Mouse (Mus musculus) MEL (cell line): ENCODE results near the gene Usp39.

Experiments
- BHLHE40 ChIP-seq: IDR thresholded peaks from 2 replicates; pipeline ENCODE4 v1.6.1; 2012; ENCODE audit warnings: low read depth, mild to moderate bottlenecking, inconsistent platforms, low read length, improper control_type of control experiment, borderline replicate concordance
- CTCF ChIP-seq, 3 experiments: IDR thresholded peaks in 2 of 3; conservative IDR thresholded peaks in 1 of 3; 2 replicates each; pipeline ENCODE4 v1.5.1; 2011 to 2012; ENCODE audit warnings: low read length in 3 of 3, low read depth in 2 of 3, mild to moderate bottlenecking in 2 of 3, improper control_type of control experiment in 1 of 3, inconsistent platforms in 1 of 3, mixed read lengths in 1 of 3, moderate library complexity in 1 of 3; ENCODE audit not compliant: control insufficient read depth in 1 of 3, insufficient read depth in 1 of 3, poor library complexity in 1 of 3, severe bottlenecking in 1 of 3
- E2F4 ChIP-seq: IDR thresholded peaks from 2 replicates; pipeline ENCODE4 v1.6.1; 2011; ENCODE audit warnings: low read depth, low read length, improper control_type of control experiment, borderline replicate concordance
- HCFC1 ChIP-seq: IDR thresholded peaks from 2 replicates; pipeline ENCODE4 v1.6.1; 2012; ENCODE audit warnings: low read depth, mild to moderate bottlenecking, inconsistent platforms, low read length, improper control_type of control experiment, moderate library complexity
- KAT2A ChIP-seq: conservative IDR thresholded peaks from 2 replicates; pipeline ENCODE4 v1.6.1; 2012; ENCODE audit warnings: low read depth, low read length, improper control_type of control experiment, inconsistent platforms
- MAFK ChIP-seq: IDR thresholded peaks from 2 replicates; pipeline ENCODE4 v1.6.1; 2011; ENCODE audit warnings: low read depth, mild to moderate bottlenecking, low read length, improper control_type of control experiment, borderline replicate concordance
- POLR2A ChIP-seq, 2 experiments: IDR thresholded peaks; 2 replicates each; pipeline ENCODE4 v1.6.1; 2011 to 2012; ENCODE audit warnings: low read length in 2 of 2, mild to moderate bottlenecking in 2 of 2, control low read depth in 1 of 2, improper control_type of control experiment in 1 of 2, low read depth in 1 of 2, moderate library complexity in 1 of 2; ENCODE audit not compliant: control insufficient read depth in 1 of 2, insufficient read depth in 1 of 2, poor library complexity in 1 of 2
- POLR2AphosphoS5 ChIP-seq: IDR thresholded peaks from 2 replicates; pipeline ENCODE4 v1.6.1; 2012; ENCODE audit warnings: low read depth, borderline replicate concordance, mild to moderate bottlenecking, inconsistent platforms, low read length, moderate library complexity, mixed read lengths
- TAL1 ChIP-seq: IDR thresholded peaks from 2 replicates; pipeline ENCODE4 v1.6.1; 2012; ENCODE audit warnings: mild to moderate bottlenecking, inconsistent platforms, low read length, moderate library complexity, mixed read lengths
- USF1 ChIP-seq: IDR thresholded peaks from 2 replicates; pipeline ENCODE4 v1.6.1; 2014; ENCODE audit warnings: low read depth, mild to moderate bottlenecking, inconsistent platforms, low read length, improper control_type of control experiment, moderate library complexity
- ZMIZ1 ChIP-seq: IDR thresholded peaks from 2 replicates; pipeline ENCODE4 v1.6.1; 2012; ENCODE audit warnings: low read depth, mild to moderate bottlenecking, inconsistent platforms, low read length, improper control_type of control experiment, moderate library complexity

GRCm38 (mm10) chr6:72270258-72270657 is 74.7 kb downstream of the Usp39 start:
- TF ChIP-seq CTCF (IDR thresholded peaks at IDR 0.05 in 2 of 3, conservative IDR thresholded peaks at IDR 0.05 in 1 of 3; ENCODE audit: control insufficient read depth in 1 of 3, insufficient read depth in 1 of 3, low read depth in 2 of 3, low read length in 3 of 3, poor library complexity in 1 of 3, severe bottlenecking in 1 of 3): no peak
- TF ChIP-seq ZMIZ1: no peak
- no peak for TF ChIP-seq POLR2AphosphoS5
- TF ChIP-seq KAT2A: no peak
- TF ChIP-seq USF1: no peak
- TF ChIP-seq TAL1: no peak
- TF ChIP-seq POLR2A (IDR thresholded peaks at IDR 0.05; ENCODE audit: control insufficient read depth in 1 of 2, insufficient read depth in 1 of 2, low read depth in 1 of 2, low read length in 2 of 2, poor library complexity in 1 of 2): no peak
- no peak for TF ChIP-seq MAFK
- no peak for TF ChIP-seq HCFC1
- no peak for TF ChIP-seq BHLHE40
- no peak for TF ChIP-seq E2F4
